Mouse (Mus musculus) midbrain, embryonic 10.5 days (tissue): ENCODE measurements around the gene Cped1. TPM values are rescaled to one million over a fixed set of nuclear protein-coding genes. Genes with fewer than 3 reads are reported as not detected.

ENCODE experiments used
- DNase-seq: peaks from one replicate; pipeline ENCODE4 v3.0.0-alpha.2; 2017; ENCODE audit warnings: low spot score
- H3K27ac ChIP-seq: fragments of 300-500 bp; sonication (generic); replicated peaks from 2 replicates; pipeline ENCODE4 v1.5.1; 2016; ENCODE audit warnings: mild to moderate bottlenecking
- H3K27me3 ChIP-seq: fragments of 300-500 bp; sonication (generic); 2 replicates; pipeline ENCODE4 v1.6.1; 2016; ENCODE audit warnings: low read depth, mild to moderate bottlenecking; ENCODE audit not compliant: poor library complexity, severe bottlenecking
- H3K36me3 ChIP-seq: fragments of 300-500 bp; sonication (generic); 2 replicates; pipeline ENCODE4 v1.6.1; 2016; ENCODE audit warnings: mild to moderate bottlenecking, moderate library complexity
- H3K4me1 ChIP-seq: fragments of 300-500 bp; sonication (generic); 2 replicates; pipeline ENCODE4 v1.6.1; 2016
- H3K4me3 ChIP-seq: fragments of 300-500 bp; sonication (generic); 2 replicates; pipeline ENCODE4 v1.5.1; 2016; ENCODE audit warnings: mild to moderate bottlenecking, moderate library complexity
- H3K9me3 ChIP-seq: fragments of 300-500 bp; sonication (generic); replicated peaks from 2 replicates; pipeline ENCODE4 v1.6.1; 2016; ENCODE audit warnings: mild to moderate bottlenecking
- WGBS: fragments of 180-500 bp; shearing (Covaris S2); methylation state at CpG from one replicate; pipeline ENCODE4 v1.1.7; 2016; 5-methylcytosine and 5-hydroxymethylcytosine counted together
- polyA plus RNA-seq: library from polyadenylated mRNA; unstranded; fragments of >200 nt; fragmentation: Nextera tagmentation; extraction: Ambion mirVana; gene quantifications from 2 replicates; pipeline ENCODE4 v1.2.1, GENCODE M21; 2016

The Cped1 gene
- polyA plus RNA-seq, 1 experiment from 2014 or later: 10.4 TPM

DNA sequence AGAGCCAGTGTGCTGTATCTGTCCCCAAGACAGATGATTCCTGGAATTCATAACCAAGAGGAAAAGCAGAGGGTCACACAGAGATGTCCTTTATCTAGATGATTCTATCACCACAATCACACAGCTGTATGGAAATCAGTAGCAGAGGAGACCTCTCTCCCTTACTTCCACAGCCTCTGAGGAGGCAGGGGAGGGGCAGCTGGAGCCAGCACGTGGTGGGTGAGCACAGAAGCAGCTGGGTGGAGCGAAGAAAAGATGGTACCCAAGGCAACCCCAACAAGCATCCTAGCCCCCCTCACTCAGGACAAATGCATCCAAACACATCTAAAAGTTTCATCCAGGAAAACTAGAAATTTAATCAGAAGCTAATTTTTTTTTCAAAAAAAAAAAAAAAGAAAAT lies 182.7 kb downstream of the Cped1 start:
- H3K27me3 ChIP-seq: no peaks in the 10 kb centered on the region
- H3K36me3 ChIP-seq: no peaks in the 10 kb centered on the region
- no peak overlapping the region for H3K27ac ChIP-seq
- no peak for DNase-seq
- 61% methylated on average over 2 of the region's 2 CpGs for WGBS
- no peak overlapping the region for H3K4me3 ChIP-seq
- peaks cover 6% of the 10 kb centered on the region for H3K4me1 ChIP-seq
- H3K9me3 ChIP-seq: no peaks in the 10 kb centered on the region

DNA sequence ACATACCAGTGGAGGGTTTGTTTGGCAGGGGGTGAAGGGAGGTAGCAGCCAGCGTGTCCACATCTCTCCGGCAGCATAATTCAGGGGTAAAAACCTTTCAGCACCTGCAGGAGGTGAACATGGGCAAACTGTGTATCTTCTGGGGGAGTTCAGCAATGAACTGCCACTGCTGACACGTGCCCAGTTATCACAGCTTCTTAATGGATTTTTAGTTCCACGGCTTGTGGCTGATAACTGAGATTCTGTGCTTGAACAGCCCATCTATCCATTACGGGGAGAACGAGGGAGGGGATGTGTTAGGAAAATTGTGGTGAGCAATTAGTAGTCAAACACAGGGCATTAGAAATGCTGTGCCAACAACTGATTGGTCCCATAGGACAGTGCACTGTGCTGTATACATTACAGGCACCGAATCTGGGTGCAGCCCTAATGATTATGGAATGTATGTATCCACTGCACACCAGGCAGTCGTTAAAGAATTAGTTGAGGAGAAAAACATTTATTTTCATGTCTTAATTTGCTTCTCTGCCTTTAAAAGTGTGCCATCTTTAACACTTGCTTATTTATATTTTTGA lies 193.1 kb downstream of the Cped1 start:
- no peak for DNase-seq
- no peaks in the 10 kb centered on the region for H3K36me3 ChIP-seq
- H3K27me3 ChIP-seq: no peaks in the 10 kb centered on the region
- no peak overlapping the region for H3K4me3 ChIP-seq
- H3K4me1 ChIP-seq: no peaks in the 10 kb centered on the region
- no peak overlapping the region for H3K27ac ChIP-seq
- 88% methylated on average over 8 of the region's 8 CpGs for WGBS
- no peaks in the 10 kb centered on the region for H3K9me3 ChIP-seq

DNA sequence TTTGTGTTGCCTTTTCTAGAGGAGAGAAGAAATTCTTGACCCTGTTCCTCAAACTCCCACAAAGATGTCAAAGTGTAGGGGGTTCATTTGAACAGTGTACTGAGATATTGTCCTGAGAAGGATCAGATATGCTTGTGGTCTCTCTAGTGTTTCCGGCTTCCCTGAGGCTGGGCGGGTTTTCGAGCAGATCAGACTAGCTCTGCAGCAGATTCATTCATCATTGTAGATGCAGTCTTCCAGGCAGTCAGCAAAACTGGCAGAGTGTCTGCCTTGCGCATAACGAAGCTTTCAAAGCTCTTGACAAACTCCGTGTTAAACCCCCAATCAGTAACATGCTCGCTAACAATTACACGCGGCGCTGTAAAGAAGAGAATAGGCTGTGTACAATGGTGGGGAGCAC lies 194.6 kb downstream of the Cped1 start:
- Histone ChIP-seq H3K36me3 (no peaks in the 10 kb centered on the region), H3K27ac (no peak overlapping the region), H3K9me3 (no peaks in the 10 kb centered on the region), H3K4me1 (no peaks in the 10 kb centered on the region), H3K27me3 (no peaks in the 10 kb centered on the region), H3K4me3 (no peak overlapping the region)
- 89% methylated on average over 10 of the region's 10 CpGs for WGBS
- no peak for DNase-seq

DNA sequence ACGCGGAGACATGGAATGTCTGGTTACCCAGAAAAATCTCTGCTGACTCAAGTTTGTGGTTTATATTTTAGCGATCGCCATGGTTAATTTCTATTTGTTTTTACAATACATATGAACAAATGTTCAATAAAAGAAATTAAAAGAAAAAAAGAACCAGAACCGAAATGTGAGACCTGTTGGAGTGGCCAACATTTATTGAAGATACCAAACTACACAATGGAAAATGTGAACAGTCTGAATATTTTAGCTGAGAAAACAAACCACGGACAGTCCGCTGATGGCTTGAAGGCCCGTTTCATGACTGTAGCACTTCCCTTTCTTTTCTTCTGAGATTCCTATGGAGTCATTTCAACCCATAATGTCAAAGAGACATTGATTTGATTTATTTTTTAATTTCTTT lies 201.3 kb downstream of the Cped1 start:
- Histone ChIP-seq H3K36me3 (no peaks in the 10 kb centered on the region), H3K4me1 (no peaks in the 10 kb centered on the region), H3K9me3 (no peaks in the 10 kb centered on the region), H3K4me3 (no peak overlapping the region), H3K27ac (no peak overlapping the region), H3K27me3 (no peaks in the 10 kb centered on the region)
- DNase-seq: no peak
- 93% methylated on average over 8 of the region's 8 CpGs for WGBS

DNA sequence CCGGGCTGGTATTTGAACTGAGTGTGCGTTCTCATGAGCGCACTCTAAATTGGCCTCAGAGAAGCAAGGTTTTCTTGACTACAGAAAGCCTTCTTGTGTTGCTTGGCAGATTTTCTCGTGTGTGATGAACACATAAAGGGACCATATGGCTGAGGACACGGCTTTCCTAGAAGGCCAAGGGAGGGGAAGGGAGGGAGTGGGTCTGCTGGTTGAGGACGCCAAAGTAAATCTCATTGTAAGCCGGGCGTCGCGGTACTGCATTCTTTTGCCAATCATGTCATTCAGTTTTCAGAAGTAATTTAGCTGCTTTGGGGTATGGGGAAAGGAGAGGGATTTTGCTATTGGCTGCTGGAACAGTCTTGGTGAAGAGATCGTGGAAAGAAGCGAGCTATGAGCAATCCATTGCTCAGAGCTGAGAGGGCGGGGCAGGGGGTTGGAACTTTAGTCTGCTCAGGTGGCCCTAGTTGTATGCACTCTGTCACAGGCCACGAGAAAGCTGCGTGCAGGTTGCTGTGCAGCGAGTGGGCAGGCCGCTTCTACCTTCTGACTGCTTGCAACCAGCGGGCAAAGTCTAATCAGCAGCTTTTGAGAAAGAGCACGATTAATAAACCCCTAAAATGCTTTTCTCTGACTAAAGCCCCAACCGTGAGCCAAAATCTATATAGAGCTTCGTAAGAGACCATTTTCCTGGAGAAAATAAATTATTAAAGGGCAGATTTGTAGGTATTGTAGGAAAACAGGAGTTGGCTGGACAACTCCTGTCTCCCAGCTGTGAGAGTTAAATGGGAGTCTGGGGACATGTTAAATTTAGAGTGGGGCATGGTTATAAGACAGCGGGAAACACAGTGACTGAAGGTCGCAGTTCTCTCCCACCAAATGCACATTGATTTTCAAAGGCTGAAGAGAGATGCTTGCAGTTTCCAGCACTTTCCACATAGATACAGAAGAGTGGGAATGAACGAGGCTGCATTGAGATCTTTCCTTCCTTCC lies 203.9 kb downstream of the Cped1 start:
- DNase-seq: no peak
- Histone ChIP-seq H3K9me3 (no peaks in the 10 kb centered on the region), H3K4me3 (no peak overlapping the region), H3K27me3 (no peaks in the 10 kb centered on the region), H3K27ac (no peak overlapping the region), H3K4me1 (no peaks in the 10 kb centered on the region), H3K36me3 (no peaks in the 10 kb centered on the region)
- 84% methylated on average over 24 of the region's 24 CpGs for WGBS

DNA sequence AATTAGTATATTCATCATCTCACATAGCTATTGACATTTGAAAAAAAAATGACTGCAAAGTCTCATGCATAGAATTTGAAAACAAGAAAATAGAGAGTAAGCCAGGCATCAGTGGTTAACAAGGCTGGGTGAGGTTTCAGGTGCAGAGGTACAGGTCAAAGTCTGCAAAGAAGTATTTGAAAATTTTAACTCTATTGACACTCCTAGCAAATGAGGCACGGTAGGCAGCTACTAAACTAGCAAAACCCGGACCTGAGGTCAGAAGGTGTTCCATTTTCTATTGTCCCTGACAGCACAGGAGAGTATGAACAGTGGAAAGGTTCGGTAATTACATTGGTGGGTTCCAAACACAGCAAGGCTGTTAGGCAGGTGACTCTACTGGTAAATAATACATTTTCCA lies 212.9 kb downstream of the Cped1 start:
- H3K4me1 ChIP-seq: no peaks in the 10 kb centered on the region
- no peaks in the 10 kb centered on the region for H3K27me3 ChIP-seq
- no peak for DNase-seq
- no peak overlapping the region for H3K4me3 ChIP-seq
- no peak overlapping the region for H3K27ac ChIP-seq
- H3K36me3 ChIP-seq: no peaks in the 10 kb centered on the region
- 88% methylated on average over 3 of the region's 3 CpGs for WGBS
- no peaks in the 10 kb centered on the region for H3K9me3 ChIP-seq

DNA sequence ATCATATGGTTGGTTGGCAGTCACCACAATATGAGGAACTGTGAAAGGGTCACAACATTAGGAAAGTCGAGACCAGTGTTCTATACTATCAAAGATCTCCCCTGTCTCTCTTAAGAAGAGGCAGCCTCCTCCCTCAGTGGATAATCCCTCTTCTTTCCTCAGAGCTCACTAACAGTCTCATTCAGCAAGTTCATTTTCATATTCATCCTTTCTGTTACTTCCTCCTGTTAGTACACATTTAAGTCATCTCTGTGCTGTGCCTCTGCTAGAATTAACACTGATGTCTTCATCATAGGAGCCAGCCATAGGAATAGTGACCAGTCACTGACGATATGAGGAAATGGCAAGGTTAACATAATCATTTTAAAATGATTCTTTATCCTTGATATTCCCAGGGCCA lies 213.8 kb downstream of the Cped1 start:
- Histone ChIP-seq H3K27me3 (no peaks in the 10 kb centered on the region), H3K9me3 (no peaks in the 10 kb centered on the region), H3K4me3 (no peak overlapping the region), H3K4me1 (no peaks in the 10 kb centered on the region), H3K27ac (no peak overlapping the region), H3K36me3 (no peaks in the 10 kb centered on the region)
- WGBS: 92% methylated on average over 2 of the region's 2 CpGs
- DNase-seq: no peak

DNA sequence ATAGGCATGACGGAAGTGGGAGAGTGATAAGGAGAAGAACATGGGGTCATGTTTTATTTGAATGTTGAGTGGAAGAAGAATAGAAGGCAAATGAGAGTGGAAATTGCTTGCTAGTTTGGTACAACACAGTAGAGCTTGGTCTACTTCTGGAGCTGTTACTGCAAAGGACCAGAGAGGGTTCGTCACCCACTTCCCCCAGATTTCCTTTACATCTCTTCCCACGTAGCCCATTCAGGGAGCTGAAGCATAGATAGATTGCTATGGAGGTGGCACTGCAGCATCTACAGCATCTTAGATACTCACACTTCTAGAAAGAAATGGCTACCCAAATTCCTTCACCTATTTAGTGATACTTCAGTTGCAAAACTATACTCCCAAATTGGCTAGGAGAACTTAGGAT lies 214.4 kb downstream of the Cped1 start:
- H3K4me1 ChIP-seq: no peaks in the 10 kb centered on the region
- no peak overlapping the region for H3K27ac ChIP-seq
- no peaks in the 10 kb centered on the region for H3K36me3 ChIP-seq
- H3K4me3 ChIP-seq: no peak overlapping the region
- no peaks in the 10 kb centered on the region for H3K27me3 ChIP-seq
- DNase-seq: no peak
- H3K9me3 ChIP-seq: no peaks in the 10 kb centered on the region
- WGBS: 90% methylated on average over 3 of the region's 3 CpGs

DNA sequence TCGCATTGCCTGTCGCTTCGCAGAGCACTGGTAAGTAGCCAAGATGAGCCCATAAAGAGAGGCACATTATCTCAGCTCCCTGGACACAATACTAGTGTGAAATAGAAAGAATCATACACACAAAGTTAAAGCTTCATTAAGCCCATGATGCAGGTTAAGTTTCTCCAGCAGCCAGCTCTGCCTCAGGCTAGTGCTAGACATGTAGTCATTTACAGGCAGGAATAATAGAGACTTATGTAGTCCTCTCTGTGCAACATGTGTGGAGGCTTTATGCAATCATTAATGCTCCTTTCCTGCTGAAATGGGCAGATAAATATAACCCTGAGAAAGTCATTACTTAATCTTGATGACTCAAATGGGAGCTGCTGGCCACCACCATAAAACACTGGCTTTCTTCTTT lies 216.2 kb downstream of the Cped1 start:
- DNase-seq: no peak
- Histone ChIP-seq H3K4me1 (no peaks in the 10 kb centered on the region), H3K27ac (no peak overlapping the region), H3K9me3 (no peaks in the 10 kb centered on the region), H3K36me3 (no peaks in the 10 kb centered on the region), H3K4me3 (no peak overlapping the region), H3K27me3 (no peaks in the 10 kb centered on the region)
- WGBS: 97% methylated on average over 3 of the region's 3 CpGs

DNA sequence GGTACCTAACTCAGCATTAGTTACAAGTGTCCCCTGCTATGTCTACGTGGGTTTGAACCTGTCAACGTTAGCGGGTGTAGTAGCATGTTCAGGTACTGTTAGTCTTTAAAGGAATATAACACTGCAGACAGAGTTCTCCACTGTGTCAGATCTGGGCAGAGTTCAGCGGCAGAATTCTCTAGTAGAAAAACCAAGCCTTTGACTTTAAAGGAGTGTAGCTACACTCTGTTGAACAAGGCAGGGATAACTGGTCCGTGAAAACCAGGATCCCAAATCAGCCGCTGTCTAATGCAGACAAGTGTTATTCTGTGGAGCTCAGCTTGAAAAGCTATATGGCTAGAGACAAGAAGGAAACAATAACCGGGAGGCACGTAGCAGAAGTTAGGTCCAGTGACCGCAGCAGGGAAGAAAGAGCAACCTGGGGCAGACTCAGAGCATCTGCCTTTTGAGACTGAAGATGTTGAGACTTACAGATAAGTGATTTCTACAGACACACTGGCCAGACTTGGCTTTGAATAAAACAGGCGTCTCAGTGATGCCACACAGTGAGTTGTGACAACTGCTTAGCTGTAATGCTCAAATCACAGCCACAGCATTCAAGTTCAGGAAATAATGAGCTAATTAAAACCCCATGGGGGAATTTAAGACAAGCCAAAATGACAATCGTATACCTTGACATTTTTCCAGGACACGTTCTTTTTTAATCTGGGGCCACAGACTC lies 219.5 kb downstream of the Cped1 start:
- H3K27ac ChIP-seq: no peak overlapping the region
- H3K9me3 ChIP-seq: no peaks in the 10 kb centered on the region
- no peaks in the 10 kb centered on the region for H3K4me1 ChIP-seq
- H3K4me3 ChIP-seq: no peak overlapping the region
- DNase-seq: no peak
- H3K36me3 ChIP-seq: no peaks in the 10 kb centered on the region
- WGBS: 81% methylated on average over 12 of the region's 12 CpGs
- H3K27me3 ChIP-seq: no peaks in the 10 kb centered on the region

DNA sequence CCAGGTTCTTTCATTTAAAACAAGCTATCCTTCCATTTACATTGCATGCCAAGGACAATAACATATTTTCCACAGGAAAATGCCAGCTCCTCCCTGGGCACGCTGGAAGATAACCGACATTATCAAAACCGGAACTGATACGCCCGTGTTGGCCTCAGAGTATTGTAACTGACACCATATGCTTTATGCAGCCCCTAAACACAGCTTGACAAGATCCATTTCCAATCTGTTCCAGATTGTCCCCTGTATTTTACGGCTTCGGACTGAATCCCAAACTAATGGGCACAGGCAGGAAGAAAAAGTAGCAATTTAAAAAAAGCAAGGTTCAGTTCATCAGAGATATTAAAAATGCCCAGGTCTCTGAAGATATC lies 220.0 kb downstream of the Cped1 start:
- 88% methylated on average over 7 of the region's 7 CpGs for WGBS
- Histone ChIP-seq H3K4me1 (no peaks in the 10 kb centered on the region), H3K27ac (no peak overlapping the region), H3K27me3 (no peaks in the 10 kb centered on the region), H3K36me3 (no peaks in the 10 kb centered on the region), H3K9me3 (no peaks in the 10 kb centered on the region), H3K4me3 (no peak overlapping the region)
- DNase-seq: no peak

DNA sequence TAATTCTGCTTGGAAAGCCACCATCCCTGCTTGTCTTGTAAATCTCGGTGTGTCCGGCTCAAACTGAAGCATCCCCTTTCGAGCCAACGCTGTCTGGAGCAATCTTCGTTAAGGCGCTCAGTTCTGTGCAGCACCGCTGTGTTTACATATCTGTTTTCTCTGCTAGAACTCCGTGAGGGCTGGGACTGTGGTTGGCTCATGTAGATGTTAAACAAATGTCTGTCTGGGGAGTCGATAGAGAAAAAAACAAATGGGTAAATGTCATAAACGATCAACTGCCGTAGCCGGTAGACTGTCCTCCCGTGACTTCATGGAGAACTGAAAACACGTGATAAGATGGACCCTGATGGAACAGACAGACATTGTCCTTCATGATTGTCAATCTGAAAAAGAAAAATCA lies 220.5 kb downstream of the Cped1 start:
- no peak overlapping the region for H3K4me3 ChIP-seq
- H3K9me3 ChIP-seq: no peaks in the 10 kb centered on the region
- no peaks in the 10 kb centered on the region for H3K4me1 ChIP-seq
- H3K27me3 ChIP-seq: no peaks in the 10 kb centered on the region
- H3K36me3 ChIP-seq: no peaks in the 10 kb centered on the region
- no peak overlapping the region for H3K27ac ChIP-seq
- 91% methylated on average over 14 of the region's 14 CpGs for WGBS
- DNase-seq: no peak
